Mouse (Mus musculus) mature B cell (primary cell): ENCODE data around the gene Calhm3.

Experiments
- in situ Hi-C: fragments of 300-500 bp; cut with MboI; formaldehyde crosslinking; loops from 2 replicates; pipeline ENCODE4 v1.14.3; 2019

Gene Calhm3

DNA sequence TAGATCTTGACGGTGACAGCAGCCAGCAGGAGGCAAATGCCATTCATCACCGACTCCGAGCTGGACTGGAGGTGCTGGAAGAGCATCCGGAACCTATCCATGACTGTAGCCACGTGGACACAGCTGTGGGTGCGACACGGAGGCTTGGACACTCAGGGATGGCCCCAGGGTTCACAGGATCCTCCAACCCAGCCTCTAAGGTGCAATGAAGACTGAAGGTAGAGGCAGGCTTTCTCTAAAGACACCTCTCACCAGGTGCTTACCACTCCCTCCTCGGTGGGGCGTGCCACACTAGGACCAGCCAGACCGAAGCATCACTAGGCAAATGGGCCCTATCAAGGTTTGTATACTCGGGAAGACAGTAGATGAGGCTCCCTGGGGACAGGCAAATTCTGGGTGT lies at the start of gene Calhm3:
Calhm3 (minus strand) TSS at position 101 of the 400 bp plus-strand sequence.
- in situ Hi-C loops = no loop called here

DNA sequence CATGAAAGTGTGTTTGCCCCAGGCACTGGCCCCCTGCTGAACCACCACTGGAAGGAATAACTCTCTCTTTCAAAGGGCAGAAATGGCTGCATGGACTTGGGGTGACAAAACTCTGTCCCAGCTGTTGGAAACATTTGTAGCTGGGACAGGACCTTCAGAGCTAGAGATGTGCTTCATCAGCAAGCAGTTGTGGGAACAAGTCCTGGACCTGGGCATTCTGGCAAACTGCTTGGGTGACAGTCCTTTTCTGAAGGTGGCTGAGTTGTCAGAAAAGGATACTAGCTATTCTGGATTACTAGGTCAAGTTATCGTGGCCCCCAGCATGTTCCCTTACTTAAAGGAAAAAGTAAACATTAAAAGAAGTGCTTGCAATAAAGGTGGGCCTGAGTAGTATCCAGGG lies 48.6 kb upstream of the Calhm3 start:
- in situ Hi-C loops = no loop called here

DNA sequence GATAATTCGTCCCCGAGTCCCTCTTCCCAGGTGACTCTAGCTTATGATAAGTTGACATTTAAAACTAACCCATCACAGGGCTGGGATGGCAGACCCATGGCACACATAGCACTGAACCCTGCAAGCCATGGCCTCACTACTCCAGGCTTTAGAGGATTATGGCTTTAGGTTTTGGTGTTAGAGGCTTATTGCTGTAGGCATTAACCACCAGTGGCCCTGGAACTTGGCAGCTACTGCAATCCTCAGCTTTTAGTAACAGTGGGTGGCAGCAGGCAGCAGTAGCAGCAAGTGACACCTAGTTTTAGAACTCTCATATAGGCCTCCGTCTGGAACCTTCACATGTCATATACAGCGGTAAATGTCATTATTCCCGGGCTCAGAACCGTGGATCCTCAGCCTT lies 47.1 kb upstream of the Calhm3 start:
- in situ Hi-C loops = no loop called here

GRCm38 (mm10) chr19:47203042-47203441 lies 45.5 kb upstream of the Calhm3 start:
- in situ Hi-C loops = no loop called here

GRCm38 (mm10) chr19:47202429-47202828 lies 44.9 kb upstream of the Calhm3 start:
- in situ Hi-C loops = no loop called here

GRCm38 (mm10) chr19:47201972-47202371 lies 44.4 kb upstream of the Calhm3 start:
- in situ Hi-C loops = no loop called here

DNA sequence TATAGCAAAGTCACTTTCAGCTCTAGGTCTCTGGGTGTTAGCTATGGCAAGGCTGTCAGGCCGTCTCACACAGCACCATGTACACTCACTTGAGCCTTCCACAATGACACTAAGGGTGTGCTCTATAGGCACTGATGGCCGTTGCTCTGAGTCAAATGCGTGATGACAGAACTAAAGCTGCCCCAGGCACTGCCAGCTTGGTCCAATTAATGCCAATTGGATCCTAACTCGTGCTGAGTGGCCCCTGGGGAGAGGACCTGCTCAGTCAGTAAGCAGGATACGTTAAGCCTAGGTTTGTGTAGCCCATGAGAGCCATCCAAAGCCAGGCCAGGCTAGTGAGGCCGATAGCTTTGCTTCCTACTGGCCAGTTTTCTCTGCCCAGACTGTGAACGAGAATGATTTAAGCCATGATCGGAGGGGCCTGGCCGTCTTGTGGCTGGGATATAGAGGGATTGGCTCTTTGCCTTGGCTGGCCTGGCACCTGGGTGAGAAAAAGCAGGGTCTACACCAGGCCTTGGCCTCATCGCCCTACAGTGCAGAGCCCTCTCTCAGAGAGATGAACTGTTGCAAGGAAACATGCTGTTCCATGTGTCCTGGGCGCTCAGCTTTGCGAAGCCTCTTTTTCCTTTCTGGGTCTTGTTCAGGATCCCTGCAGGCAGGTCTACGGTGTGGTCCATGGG lies 41.2 kb upstream of the Calhm3 start:
- in situ Hi-C loops = no loop called here

GRCm38 (mm10) chr19:47192158-47192557 lies 34.6 kb upstream of the Calhm3 start:
- in situ Hi-C loops = no loop called here

- in situ Hi-C loops = no loop called here
Measured at GRCm38 (mm10) chr19:47188515-47189128, 31.1 kb upstream of the Calhm3 start.

DNA sequence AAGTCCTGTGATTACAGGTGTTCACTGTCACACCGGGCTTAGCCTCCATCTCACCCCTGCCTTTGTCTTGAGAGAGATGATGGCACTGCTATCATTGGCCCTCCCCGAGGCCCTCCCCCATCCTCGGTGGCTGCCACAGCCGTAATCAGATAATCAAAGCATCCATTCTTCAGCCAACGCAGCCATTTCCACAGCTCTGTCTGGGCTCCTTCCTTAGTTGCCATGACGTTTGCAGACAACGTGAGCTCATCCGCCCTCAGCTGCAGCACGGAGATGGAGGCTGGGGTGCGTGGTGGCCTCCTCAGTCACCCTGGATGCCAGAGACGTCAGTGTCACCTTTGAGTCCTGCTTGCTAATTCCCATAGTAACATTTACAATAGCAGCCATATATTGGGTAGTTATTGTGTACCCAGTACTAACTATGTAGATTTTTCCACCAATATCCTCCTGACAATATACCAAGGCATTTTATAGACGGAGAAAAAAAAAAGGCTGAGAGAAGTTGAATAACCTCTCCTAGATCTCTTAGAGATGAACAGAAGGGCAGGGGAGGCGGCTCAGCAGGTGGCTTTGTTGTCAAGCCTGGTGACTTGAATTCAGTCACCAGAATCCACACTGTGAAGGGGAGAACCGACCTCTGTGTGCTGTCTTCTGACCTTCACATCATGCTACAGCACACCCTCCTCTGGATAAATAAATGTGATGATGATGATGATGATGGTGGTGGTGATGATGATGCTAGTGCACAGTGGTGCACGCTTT lies 29.1 kb upstream of the Calhm3 start:
- in situ Hi-C loops = no loop called here

DNA sequence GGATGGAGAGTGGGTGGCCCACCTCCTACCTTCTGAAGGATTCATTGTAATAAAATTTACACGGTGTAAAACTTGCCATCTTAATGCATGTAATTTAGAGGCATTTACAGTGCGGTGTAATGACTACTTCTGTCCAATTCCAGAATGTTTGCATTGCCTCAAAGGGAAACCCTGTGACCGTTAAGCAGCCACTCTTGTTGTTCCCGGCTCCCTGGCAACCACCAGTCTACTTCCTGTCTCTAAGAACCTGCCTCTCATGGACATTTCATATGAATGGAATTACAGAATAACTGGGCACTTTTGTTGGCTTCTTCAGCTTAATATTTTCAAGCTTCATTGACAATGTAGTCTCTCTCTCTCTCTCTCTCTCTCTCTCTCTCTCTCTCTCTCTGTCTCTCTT lies 27.2 kb upstream of the Calhm3 start:
- in situ Hi-C loops = no loop called here

- in situ Hi-C loops = no loop called here
Measured at GRCm38 (mm10) chr19:47184221-47184620, 26.7 kb upstream of the Calhm3 start.

- in situ Hi-C loops = no loop called here
Measured at GRCm38 (mm10) chr19:47180011-47180410, 22.4 kb upstream of the Calhm3 start.

DNA sequence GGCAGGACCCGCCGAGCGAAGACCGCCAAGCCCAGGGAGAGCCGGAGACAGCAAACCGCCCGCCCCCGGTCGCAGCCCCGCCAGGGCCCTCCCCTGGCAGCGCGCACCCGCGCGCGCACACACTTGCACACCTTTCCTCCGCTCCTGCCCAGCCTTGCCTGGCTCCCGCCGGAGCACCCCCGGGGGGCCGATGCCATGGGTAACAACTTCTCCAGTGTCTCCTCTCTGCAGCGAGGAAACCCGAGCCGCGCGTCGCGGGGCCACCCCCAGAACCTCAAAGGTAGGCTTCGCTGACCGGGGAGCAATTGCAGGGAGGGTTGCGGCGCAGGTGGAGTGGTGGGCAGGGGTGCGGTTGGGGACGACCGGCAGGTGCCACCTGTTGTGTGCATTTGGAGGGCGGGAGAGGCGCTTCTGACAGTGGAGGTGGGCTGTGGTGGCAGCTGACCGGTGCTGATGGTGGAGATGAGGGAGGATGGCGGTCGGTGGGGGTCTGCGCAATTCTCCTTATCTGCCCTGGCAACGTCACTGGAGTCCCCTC lies 21.8 kb upstream of the Calhm3 start:
- in situ Hi-C loops = no loop called here

DNA sequence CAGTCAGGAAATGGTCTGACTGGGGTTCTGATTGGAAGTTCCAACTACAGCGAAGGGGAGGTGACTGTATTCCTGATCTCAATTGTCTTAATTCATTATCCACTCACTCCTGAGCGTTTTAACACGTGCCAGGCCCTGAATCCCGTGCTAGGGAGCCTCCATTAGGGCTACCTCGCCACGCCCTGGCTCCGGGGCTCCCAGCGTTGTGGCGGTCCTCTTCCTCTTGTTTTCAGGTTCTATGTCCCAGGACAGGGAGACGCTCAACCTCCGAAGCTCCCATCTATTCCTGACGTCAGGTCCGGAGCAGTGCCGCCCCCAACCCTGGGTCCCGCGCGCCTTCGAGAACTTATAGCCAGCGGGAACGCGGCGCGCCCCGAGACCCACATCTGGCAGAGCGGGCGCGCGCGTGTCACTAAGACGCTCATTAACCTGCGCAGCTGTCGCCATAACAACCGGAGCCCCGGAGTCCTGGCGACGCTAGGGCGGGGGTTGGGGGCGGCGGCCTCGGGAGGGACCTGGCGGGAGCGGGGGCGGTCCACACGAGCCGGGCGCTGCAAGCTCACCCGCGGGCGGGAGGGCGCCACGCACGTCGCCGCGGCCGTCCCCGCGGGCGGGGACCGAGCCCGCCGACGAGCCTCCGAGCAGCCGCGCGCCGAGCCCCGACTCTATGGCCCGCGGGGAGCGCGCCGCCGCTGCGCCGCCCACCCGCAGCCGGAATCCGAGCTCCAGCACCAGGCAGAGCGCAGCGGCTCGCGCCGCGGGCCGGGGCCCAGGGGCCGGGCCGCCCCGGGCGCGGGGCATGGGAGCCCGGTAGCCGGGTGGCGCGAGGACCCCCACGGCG lies 21.1 kb upstream of the Calhm3 start, which contains the start of gene Neurl1a:
Neurl1a (plus strand) TSS at position 390 of the 841 bp plus-strand sequence.
- in situ Hi-C loops = no loop called here

DNA sequence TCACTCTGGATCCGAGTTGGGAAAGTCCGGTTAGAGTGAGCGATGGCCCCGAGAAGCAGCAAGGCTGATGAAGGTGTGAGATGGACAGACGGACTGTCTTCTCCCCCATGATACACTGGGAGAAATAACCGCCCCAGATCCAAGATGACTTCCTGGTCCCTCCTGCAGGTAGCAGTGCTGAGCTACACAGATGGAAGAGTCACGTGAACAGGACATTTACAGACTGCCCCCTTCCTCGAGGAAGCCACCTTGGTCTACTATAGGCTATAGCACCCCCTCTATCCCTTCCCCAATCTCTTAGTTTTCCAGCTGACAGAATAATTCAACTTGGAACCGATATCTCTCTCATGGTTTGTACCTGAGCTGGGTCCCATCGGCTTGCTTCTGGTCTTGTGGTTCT lies 20.4 kb upstream of the Calhm3 start:
- in situ Hi-C loops = no loop called here

DNA sequence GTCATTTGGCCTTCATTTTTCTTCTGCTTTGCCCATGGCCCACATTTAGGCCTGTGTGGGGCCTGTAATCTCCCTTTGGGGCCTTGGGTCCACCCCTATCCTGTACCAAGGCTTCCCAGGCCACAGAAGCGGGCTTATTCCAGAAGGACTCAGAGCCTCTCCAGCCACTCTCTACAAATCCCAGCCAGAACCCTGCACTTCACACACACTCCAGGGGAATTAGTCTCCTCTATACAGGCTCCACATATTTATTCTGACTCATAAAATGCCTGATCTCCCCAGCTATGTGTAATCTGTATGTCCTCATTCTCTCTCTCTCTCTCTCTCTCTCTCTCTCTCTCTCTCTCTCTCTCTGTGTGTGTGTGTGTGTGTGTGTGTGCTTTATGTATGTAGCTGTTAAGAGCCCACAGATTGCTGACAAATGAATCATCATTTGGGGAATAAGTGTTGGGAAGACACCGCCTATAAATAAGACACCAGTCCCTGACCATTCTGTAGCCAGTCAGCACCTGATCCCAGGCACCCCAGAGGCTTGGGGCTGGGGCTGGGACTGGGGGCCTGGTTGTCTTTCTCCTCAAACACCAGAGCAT lies 19.4 kb upstream of the Calhm3 start:
- in situ Hi-C loops = no loop called here

- in situ Hi-C loops = no loop called here
Measured at GRCm38 (mm10) chr19:47175472-47175871, 17.9 kb upstream of the Calhm3 start.

GRCm38 (mm10) chr19:47174515-47174914 lies 17.0 kb upstream of the Calhm3 start:
- in situ Hi-C loops = no loop called here

DNA sequence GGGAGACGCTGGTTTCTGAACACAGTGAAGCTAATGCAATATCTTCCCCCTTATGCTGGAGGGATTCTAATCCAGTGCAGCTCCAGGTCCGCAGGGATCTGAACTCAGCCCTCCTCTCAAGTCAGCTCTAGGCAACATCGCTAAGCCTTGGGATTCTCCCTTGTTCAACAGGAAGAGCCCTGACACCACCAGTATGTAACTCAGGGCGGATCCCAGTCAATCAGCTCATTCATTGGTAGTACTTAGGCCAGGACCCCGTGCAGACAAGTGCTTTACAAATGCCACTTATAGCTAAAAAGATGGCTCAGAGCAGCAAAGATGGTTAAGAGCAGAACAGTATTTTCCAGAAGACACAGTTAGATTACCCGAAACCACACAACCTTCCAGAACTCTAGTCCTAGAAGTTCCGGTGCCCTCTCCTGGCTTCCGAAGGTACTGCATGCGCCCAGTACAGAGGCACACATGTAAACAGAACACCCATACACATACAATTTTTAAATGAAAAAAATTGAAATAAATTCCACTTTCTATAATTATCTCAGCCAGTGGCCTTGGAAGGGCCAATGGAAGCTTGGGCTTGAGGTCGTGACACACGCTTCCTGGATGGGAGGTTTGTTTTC lies 11.3 kb upstream of the Calhm3 start:
- in situ Hi-C loops = loop anchor here (5.0 kb wide), 1 partner anchor 47 kb away; no protein-coding TSS in a partner anchor

GRCm38 (mm10) chr19:47168223-47168622 lies 10.7 kb upstream of the Calhm3 start:
- in situ Hi-C loops = loop anchor here (5.0 kb wide), 1 partner anchor 46 kb away; no protein-coding TSS in a partner anchor
